ENCODE assay signal across 17 mouse cellular contexts in the genomic region with DNA sequence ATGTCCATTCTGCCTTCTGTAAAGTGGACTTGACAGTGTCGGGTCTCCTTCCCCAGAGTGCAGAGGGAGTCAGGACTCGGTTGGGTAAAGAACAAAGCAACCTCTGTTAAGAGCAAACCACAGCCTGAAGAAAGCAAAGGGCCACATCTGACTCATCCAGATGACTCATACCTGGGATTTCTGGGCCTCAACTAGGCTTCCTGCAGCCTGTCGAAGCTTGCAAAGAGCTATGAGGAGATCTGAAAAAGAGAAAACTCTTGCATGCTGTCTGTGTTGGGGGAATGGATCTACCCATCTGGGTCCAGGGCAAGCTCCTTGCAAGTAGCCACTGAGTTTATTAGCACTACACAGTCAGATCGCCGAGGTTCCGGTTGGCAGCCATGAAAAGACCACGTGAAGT.
DNase-seq lines count a peak whose midpoint lies in the region; ATAC-seq and TF ChIP-seq lines count a peak whose summit lies in the region.
"Had no signal": no experiment of that assay in that cellular context is flagged by ENCODE, and none has a peak within 500 bp of the region (broad histone marks: within the 10 kb centered on the region; RNA-seq: fewer than 3 reads in every experiment).

No protein-coding gene starts in this region.

- H3K79me2 ChIP-seq in C2C12 (ENCODE audit: control insufficient read depth, insufficient read depth) = no peaks in the 10 kb centered on the region

- 75% methylated on average over 7 of the region's 7 CpGs for WGBS in heart, embryonic 11.5 days (ENCODE audit: insufficient replicate concordance)
- 71% methylated on average over 7 of the region's 7 CpGs for WGBS in intestine, embryonic 15.5 days
- WGBS in liver, embryonic 11.5 days = 69% methylated on average over 7 of the region's 7 CpGs

- no peaks in the 10 kb centered on the region for H3K9me3 ChIP-seq in heart, embryonic 11.5 days (replicated peaks; ENCODE audit: control insufficient read depth, low read length)
- no peaks in the 10 kb centered on the region for H3K9me3 ChIP-seq in intestine, embryonic 15.5 days
- H3K9me3 ChIP-seq in liver, embryonic 11.5 days (ENCODE audit: control insufficient read depth, low read length) = no peaks in the 10 kb centered on the region
- H3K9me3 ChIP-seq: forebrain, embryonic 10.5 days; hindbrain, embryonic 12.5 days; midbrain, embryonic 12.5 days had no signal

- CTCF ChIA-PET in Patski (lab: Charles Lee) = interaction anchor here (0.7 to 1.4 kb wide), 2 partner anchors 11 to 19 kb away, joined by 3 read pairs; no protein-coding TSS in a partner anchor

- TF ChIP-seq CTCF in C2C12 (IDR thresholded peaks at IDR 0.05; ENCODE audit: control insufficient read depth, insufficient read depth, insufficient read length) (no peak), Patski (IDR thresholded peaks at IDR 0.05) (no peak)

- no peaks in the 10 kb centered on the region for H3K27me3 ChIP-seq in heart, embryonic 11.5 days (ENCODE audit: control insufficient read depth, insufficient read depth, low read length)
- H3K27me3 ChIP-seq in C2C12 (ENCODE audit: control insufficient read depth, insufficient read depth, insufficient read length) (no peaks in the 10 kb centered on the region), Patski (no peaks in the 10 kb centered on the region)
- H3K27me3 ChIP-seq in intestine, embryonic 15.5 days (replicated peaks) = no peaks in the 10 kb centered on the region
- no peaks in the 10 kb centered on the region for H3K27me3 ChIP-seq in liver, embryonic 11.5 days (replicated peaks; ENCODE audit: control insufficient read depth, insufficient read depth, low read length)
- H3K27me3 ChIP-seq: hindbrain, embryonic 12.5 days; midbrain, embryonic 12.5 days had no signal

- H3K9ac ChIP-seq in heart, embryonic 11.5 days (ENCODE audit: low read depth, low read length) = no peak overlapping the region
- H3K9ac ChIP-seq in intestine, embryonic 15.5 days = no peak overlapping the region
- no peak overlapping the region for H3K9ac ChIP-seq in liver, embryonic 11.5 days (ENCODE audit: low read depth, low read length)
- H3K9ac ChIP-seq: hindbrain, embryonic 12.5 days; liver, embryonic 14.5 days; midbrain, embryonic 12.5 days had no signal

- no peak overlapping the region for H3K27ac ChIP-seq in heart, embryonic 11.5 days (ENCODE audit: low read depth, low read length)
- H3K27ac ChIP-seq in intestine, embryonic 15.5 days = no peak overlapping the region; the same call in 1 of the 2 replicates
- no peak overlapping the region for H3K27ac ChIP-seq in liver, embryonic 11.5 days (ENCODE audit: low read depth, low read length)
- H3K27ac ChIP-seq: forebrain, embryonic 10.5 days; hindbrain, embryonic 12.5 days; liver, embryonic 14.5 days; midbrain, embryonic 12.5 days had no signal

- no peaks in the 10 kb centered on the region for H3K36me3 ChIP-seq in heart, embryonic 11.5 days (ENCODE audit: control insufficient read depth, insufficient read depth, low read length)
- H3K36me3 ChIP-seq in C2C12 (ENCODE audit: control insufficient read depth, insufficient read depth) = no peaks in the 10 kb centered on the region
- no peaks in the 10 kb centered on the region for H3K36me3 ChIP-seq in intestine, embryonic 15.5 days
- no peaks in the 10 kb centered on the region for H3K36me3 ChIP-seq in liver, embryonic 11.5 days (ENCODE audit: control insufficient read depth, insufficient read depth, low read length)
- H3K36me3 ChIP-seq: forebrain, embryonic 10.5 days; hindbrain, embryonic 12.5 days; midbrain, embryonic 12.5 days had no signal

- in situ Hi-C loops in Patski (cut with MboI; ENCODE audit: low pct_unique_long_range_greater_than_20kb) = no loop called here

- DNase-seq in heart, adult 11 months = peak; percentile 71
- peak; percentile 88 for DNase-seq in Patski (ENCODE audit: low read depth, low spot score)
- no peak for DNase-seq in liver, embryonic 11.5 days (ENCODE audit: low spot score)
- no peak for DNase-seq in layer of hippocampus, adult 9-10 months (ENCODE audit: low spot score)
- DNase-seq in gastrocnemius, adult 18-20 months (ENCODE audit: low spot score) = no peak
- DNase-seq: cerebellum, adult 11-12 months; kidney, postnatal 10 days; left cerebral cortex, postnatal 4 days; lung, postnatal 36 days; thymus, postnatal 25 days had no signal

- ATAC-seq in heart, embryonic 11.5 days (replicated peaks; ENCODE audit: insufficient number of reproducible peaks, low FRiP score, low TSS enrichment) = no peak
- ATAC-seq in Patski = peak; percentile 81
- peak; percentile 69 for ATAC-seq in intestine, embryonic 15.5 days
- no peak for ATAC-seq in liver, embryonic 11.5 days (replicated peaks; ENCODE audit: low FRiP score)

- H3K4me3 ChIP-seq in heart, embryonic 11.5 days (ENCODE audit: low read depth, low read length) = no peak overlapping the region
- H3K4me3 ChIP-seq in C2C12 (ENCODE audit: insufficient read depth, poor library complexity, severe bottlenecking) = no peak overlapping the region
- no peak overlapping the region for H3K4me3 ChIP-seq in intestine, embryonic 15.5 days (replicated peaks)
- no peak overlapping the region for H3K4me3 ChIP-seq in liver, embryonic 11.5 days (ENCODE audit: low read depth, low read length)
- H3K4me3 ChIP-seq: forebrain, embryonic 10.5 days; hindbrain, embryonic 12.5 days; midbrain, embryonic 12.5 days had no signal

- POLR2A ChIA-PET in Patski (lab: Charles Lee) = no interaction called here

- H3K79me3 ChIP-seq in C2C12 (ENCODE audit: low read depth) = no peaks in the 10 kb centered on the region

- H3ac ChIP-seq in C2C12 (ENCODE audit: control insufficient read depth, insufficient read length, low read depth) = no peak overlapping the region

- no peak overlapping the region for H3K4me2 ChIP-seq in heart, embryonic 11.5 days
- no peak overlapping the region for H3K4me2 ChIP-seq in intestine, embryonic 15.5 days (replicated peaks)
- no peak overlapping the region for H3K4me2 ChIP-seq in liver, embryonic 11.5 days
- H3K4me2 ChIP-seq: hindbrain, embryonic 12.5 days; midbrain, embryonic 12.5 days had no signal

- H3K4me1 ChIP-seq in heart, embryonic 11.5 days (ENCODE audit: control insufficient read depth, insufficient read depth, low read length) = peaks cover 4% of the 10 kb centered on the region; the same call in 1 of the 2 replicates
- H3K4me1 ChIP-seq in intestine, embryonic 15.5 days (replicated peaks) = peaks cover 9% of the 10 kb centered on the region
- H3K4me1 ChIP-seq in liver, embryonic 11.5 days (replicated peaks; ENCODE audit: control insufficient read depth, insufficient read depth, low read length) = peaks cover 3% of the 10 kb centered on the region; the same call in 1 of the 2 replicates

TF ChIP-seq in C2C12, 6 proteins besides CTCF, POLR2A, EP300 and RAD21:
- TF ChIP-seq MAX (IDR thresholded peaks at IDR 0.05) = peak; percentile 71
- peak; percentile 28 for TF ChIP-seq CEBPB (IDR thresholded peaks at IDR 0.05; ENCODE audit: low read depth)
- peak; percentile 98 for TF ChIP-seq FOSL1 (IDR thresholded peaks at IDR 0.05; ENCODE audit: insufficient read depth, low read length, poor library complexity, severe bottlenecking)
- TF ChIP-seq USF1 (IDR thresholded peaks at IDR 0.05; ENCODE audit: low read depth) = no peak
TF ChIP-seq in C2C12: peak in this region for 3.

Comparison
In these comparisons a context has a peak if more than half of its experiments do, and no peak if none do; other contexts are left out.
1. DNase-seq: peak in heart, adult 11 months (single experiment) and Patski (single experiment); none in liver, embryonic 11.5 days (single experiment), layer of hippocampus, adult 9-10 months (single experiment) and gastrocnemius, adult 18-20 months (single experiment).
2. ATAC-seq: peak in Patski (single experiment) and intestine, embryonic 15.5 days (single experiment); none in heart, embryonic 11.5 days (single experiment) and liver, embryonic 11.5 days (single experiment).